Mouse (Mus musculus) adrenal gland, postnatal 4 days (tissue): ENCODE results near the gene Poc1b. TPM values are rescaled to one million over a fixed set of nuclear protein-coding genes. Genes with fewer than 3 reads are reported as not detected.
"Not testable (repeated sequence)": the region's sequence is repeated elsewhere in the genome, so short reads cannot be mapped to it uniquely, and the experiment has no call there.

Experiments
- DNase-seq, 2 experiments: peaks; one replicate each; pipeline ENCODE4 v3.0.0; 2021 to 2022; ENCODE audit warnings: low spot score in 2 of 2, mixed read lengths in 2 of 2
- total RNA-seq, 2 experiments: library from RNA; stranded (reverse); gene quantifications; 2 replicates each; pipeline ENCODE4 v1.2.3; 2021

Poc1b gene
- total RNA-seq, 2 experiments from 2014 or later, result 15.1 to 16.4 TPM

GRCm38 (mm10) chr10:99154635-99155034, 47.8 kb downstream of the Poc1b start:
- DNase-seq, result no peak

DNA sequence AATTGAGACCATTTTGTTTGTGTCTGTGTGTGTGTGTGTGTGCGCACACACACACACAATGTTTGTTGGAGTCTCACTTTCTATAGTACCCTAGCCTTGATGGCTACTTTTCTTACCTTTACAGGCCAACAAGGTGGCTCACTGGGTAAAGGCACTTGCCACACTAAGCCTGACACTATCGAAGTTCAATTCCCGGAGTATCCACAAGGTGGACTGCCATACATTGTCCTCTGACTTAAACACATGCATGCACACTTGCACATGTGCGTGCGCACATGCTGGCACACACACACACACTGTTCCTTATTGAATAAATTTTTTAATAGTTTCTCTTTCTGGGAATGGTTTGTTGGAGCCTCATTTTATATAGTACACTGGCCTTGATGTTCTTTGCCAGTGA, 50.0 kb downstream of the Poc1b start:
- no peak for DNase-seq

DNA sequence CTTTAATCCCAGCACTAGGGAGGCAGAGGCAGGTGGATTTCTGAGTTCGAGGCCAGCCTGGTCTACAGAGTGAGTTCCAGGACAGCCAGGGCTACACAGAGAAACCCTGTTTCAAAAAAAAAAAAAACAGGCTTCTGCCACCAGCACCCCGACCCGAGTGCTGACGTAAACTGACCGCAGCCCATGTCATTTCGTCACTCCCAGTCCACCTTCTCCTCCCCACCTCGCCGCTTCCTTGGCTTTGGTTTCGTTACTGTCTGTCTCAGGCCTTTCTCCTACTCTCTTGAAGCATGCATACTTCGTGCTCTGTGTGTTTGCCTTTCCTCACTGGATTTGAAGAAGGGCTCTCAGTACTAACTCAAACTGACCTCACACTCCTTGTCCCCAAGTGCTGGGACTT, 50.9 kb downstream of the Poc1b start:
- DNase-seq, result not testable (repeated sequence)

DNA sequence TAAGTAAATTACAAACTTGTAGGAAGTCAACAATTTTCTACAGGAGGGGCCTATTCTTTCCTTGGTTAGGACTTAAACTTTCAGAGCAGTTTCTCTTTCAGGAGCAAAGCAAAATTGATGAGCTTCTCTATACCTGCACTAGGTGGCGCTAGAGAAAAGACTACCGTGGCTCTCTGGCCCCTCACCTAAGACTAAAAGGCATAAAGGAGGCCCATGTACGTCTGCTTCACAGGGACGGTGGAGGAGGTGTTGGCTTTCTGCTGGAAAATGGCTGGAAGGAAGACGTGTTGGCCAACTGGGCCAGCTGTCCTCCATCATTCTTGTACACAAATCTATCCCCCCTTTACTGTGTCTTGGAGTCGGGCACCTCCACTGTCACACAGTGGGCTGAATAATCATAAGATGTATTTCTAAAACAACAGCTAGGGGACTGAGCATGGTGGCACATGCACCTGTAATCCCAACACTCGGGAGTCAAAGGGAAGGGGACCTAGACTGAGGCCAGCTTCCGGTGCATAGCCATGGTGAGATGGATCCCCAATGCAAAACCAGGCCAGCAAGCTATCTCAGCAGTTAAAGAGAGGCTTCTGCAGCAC, 55.2 kb downstream of the Poc1b start:
- no peak for DNase-seq

DNA sequence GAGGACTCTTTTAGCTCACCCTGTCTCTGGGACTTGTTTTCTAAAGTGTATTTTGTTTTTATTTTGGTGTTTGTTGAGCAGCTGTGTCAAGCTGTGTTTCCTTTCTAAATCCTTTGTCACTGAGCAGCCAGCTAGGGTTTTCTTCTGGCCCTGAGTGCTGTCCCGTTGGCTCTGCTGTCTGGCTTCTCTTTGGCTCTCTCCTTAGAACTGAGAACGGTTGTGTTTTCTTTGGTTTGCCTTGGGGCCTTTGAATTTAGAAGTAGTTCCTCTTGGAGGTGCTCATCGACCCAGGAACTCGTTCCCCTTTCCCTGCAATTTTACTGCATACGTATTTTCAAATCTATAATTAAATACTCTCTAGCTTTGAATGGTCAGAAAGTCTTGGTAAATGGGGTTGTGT, 56.2 kb downstream of the Poc1b start:
- DNase-seq, result no peak

DNA sequence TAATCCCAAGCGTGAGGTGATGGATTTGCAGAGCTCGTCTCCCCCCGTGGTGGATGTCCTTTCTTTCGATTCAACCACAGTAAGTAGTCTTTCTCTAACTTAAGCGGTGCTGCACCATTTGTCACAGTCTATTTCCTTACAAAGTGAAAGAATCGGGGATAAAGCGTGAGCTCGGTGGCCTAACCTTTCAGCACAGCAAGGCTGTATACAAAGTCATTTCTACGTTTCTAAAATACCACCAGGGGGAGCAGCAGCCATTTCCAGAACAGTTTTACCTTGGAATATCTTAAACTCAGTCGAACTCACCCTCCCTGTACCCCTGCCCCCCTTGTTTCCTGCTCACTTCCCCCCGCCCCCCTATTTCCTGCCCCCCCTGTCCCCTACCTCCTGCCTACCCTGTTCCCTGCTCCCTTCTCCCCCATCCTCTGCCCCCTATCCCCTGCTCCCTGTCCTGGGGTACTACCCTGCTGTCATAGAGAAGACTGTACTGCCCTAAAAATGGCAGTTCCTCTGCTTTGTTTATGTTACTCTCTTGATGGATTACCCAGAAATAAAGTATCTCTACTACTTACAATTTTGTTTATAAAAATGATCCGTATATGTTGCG, 58.1 kb downstream of the Poc1b start:
- DNase-seq, result no peak

DNA sequence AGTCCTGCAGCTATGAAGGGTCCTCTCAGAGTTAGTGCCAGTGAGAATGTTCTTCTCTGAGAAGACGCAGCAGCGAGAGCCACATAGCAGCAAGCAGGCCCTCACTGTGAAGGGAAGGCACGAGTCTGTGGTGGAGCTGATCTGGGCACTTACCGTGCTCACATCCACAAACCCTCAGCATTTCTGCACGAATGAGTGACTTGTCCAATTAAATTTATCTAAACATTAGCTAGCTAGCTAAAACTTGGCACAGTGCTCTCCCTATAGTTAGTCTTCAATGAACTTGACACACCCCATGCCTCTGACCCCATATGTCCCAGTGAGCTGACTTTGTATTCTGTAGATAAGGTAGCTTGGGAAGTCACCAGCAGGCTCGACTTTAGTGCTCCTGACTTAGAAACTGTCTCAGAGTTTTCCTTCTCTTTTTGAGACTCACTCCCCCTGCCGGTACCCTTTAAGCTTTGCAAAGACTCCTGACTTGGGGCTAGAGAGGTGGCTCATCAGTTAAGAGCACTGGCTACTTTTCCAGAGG, 59.0 kb downstream of the Poc1b start:
- DNase-seq, result no peak

DNA sequence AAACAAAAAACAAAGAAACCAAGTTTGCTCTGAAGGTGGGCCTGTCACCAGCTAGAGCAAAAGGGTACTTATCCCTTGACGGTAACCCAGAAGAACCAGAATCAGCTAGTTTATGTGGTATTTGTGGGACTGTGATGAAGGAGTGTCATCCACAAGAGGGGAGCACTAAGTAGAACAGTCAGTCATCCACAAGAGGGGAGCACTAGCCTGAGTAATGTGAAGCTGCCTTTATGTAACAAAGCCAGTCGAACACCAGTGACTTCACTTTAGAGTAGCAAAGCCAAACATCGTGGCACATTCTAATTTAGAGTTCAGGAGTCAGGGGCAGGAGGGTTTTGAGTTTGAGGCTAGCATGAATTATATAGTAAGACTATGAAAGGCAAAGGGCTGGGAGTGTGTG, 59.6 kb downstream of the Poc1b start:
- no peak for DNase-seq

DNA sequence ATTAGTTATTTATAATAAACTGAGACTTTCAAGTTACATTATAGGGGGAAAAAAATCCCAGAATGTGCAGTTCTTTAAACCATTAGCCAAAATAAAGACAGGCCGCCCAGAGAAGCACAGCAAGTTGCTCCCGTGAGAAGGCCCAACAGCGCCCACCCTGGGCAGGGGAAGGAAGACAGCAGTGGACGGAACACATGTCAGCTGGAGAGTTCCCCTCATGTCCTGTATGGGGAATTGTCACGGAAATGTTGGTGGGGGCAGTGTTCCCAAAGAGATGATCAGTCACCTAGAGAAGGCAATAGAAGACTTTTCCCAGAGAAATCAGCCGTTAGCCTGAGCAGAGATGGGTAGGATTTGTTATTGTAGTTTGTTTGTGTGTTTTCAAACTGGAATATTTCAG, 61.6 kb downstream of the Poc1b start:
- no peak for DNase-seq

DNA sequence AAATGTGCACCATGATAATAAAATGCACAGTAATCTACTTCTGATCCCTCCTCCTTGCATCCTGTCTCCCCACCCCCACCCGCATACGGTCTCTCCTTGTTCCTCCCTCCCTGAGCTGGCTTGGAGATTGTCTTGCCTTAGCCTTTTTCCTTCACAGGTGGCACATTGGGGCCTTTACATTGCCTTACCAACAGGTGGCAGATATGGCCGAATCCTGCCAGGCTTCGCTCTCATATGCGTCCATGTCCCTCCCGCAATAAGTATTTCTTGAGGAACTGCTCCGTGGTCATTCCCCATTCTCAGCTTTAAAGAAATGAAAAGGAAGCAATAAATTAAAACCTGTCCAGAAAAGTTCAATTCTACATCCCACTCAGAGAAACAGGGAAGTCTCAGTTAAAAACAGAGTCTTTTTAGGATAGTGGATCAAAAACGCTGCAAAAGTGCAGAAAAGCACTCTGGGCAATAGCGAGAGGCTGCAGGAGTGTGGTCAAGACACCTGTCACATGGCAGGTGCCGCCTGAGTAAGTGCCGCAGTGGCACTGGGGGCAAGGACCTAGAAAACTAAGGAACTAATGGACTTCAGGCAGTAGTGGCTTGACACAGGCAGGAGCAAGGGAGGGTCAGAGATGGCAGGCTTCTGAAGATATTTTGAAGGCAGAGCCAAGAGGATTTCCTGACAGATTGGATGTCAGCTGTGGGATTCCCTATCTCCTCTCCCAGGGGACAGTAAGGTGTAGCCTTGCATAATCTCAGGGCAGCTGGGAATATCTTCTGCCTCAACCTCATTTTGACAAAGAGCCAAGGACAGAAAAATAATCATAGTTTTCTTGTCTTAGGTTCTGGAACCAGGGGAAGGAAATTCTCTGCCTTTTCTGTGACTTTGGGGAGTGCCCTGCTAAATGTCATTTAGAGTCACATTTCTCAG, 62.3 kb downstream of the Poc1b start:
- no peak for DNase-seq

GRCm38 (mm10) chr10:99169765-99170129, 62.9 kb downstream of the Poc1b start:
- no peak for DNase-seq

DNA sequence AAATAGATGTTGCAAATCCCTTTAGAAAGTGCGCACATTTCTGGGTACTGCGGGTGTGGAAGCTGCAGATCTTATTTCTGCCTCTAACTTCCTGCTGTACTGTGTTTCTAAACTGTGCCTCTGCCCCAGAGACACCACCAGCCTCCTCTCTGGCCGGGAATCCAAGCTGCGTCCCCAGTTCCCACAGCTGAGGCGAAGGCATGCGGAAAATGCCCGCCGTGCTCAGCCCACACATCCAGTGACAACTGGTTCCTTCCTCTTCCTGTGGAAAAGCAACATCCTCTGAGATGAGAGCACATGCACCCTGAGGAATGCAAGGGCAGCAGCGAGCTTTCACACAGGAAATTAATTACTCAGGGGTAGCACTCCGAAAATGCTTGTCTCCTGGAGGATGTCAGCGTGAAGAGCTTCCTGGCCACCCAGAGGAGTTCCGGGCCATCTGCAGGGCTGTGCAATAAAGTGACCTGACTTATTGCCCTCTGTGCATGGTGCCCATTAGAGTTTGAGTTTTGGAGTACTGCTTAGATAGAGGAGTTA, 65.2 kb downstream of the Poc1b start:
- DNase-seq, result no peak

DNA sequence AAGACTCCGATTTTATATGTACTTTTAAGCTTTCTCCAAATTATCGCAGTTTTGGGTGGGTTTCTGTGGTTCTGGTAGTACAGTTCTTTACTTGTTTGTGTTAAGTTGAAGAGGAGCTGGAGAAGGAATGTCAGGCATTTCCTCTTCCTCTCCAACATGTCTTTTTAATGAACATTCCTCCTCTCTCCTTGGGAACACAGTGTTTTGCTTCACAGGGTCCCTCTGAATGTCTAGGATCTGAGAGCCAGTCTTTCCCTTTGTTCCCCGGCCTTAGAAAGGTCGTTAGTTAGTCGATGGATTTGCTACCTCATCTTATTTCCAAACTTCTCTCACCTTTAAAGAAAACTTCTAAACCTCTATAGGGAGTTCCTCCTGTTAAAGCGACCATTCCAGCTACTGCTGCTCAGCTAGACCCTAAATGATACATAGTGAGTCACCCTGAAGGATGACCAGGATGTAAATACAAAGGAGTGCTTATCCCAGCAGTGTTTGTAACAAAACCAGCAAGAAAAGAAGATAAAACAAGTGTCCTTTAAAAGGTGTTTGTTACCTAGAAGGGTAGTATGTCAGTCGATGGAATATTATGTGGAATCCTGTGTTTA, 66.2 kb downstream of the Poc1b start:
- DNase-seq, result no peak

DNA sequence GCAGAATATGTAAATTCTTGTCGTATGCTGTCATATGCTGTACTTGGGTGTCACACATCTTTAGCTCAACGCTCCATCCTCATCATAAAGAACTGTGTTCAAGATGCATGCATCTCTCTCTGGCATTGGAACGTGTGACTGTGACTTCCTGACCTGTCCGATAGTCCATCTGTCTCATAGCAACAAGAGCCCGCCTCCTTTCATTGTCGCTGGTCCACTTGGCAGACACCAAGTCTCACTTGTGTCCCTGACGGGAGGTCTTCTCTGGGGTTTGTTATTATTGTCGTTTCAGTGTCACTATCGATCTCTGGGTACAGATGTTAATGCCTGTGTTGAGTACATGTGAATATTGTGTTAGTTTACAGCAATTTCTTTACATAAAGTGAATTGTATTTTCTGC, 70.1 kb downstream of the Poc1b start:
- no peak for DNase-seq

GRCm38 (mm10) chr10:99178118-99178517, 71.3 kb downstream of the Poc1b start:
- DNase-seq, result no peak

- no peak for DNase-seq
Measured at GRCm38 (mm10) chr10:99179122-99179521, 72.3 kb downstream of the Poc1b start.

DNA sequence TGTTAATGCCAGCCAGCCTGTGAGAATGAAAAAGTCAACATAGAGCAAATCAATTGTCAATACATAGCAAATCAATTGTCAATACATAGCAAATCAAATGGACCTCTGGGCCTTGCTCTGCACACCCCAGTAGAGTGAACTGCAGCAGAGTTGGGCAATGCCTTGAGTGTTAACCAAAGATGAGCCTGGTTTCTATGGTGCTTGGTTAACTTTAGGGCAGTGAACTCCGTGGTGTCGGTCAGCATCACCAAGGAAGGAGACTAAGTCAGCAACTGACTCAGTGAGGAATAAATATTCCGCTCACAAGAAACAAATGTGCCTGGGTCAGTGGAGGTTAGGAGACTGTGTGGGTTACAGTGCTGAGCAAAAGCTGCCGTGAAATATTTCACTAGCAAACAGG, 72.7 kb downstream of the Poc1b start:
- no peak for DNase-seq

DNA sequence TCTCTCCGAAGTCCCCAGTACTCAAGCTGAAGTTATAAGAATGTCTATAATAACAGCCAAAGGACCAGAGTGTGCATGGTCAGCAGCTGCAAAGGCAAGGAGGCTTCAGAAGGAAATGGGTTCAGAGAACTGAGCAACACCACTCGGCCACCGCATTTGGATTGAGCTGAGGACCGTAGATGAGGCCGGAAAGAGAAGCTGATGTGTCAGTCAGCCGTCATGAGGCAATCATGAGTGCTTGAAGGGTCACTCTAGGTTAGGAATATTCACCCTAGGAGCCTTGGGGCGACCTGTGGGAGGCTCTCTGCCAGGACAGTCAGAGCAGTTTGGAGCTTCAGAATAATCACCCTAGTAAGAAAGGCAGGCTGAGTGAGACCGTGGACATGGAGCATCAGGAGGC, 74.7 kb downstream of the Poc1b start:
- no peak for DNase-seq

- no peak for DNase-seq
Measured at GRCm38 (mm10) chr10:99182107-99182506, 75.3 kb downstream of the Poc1b start.

DNA sequence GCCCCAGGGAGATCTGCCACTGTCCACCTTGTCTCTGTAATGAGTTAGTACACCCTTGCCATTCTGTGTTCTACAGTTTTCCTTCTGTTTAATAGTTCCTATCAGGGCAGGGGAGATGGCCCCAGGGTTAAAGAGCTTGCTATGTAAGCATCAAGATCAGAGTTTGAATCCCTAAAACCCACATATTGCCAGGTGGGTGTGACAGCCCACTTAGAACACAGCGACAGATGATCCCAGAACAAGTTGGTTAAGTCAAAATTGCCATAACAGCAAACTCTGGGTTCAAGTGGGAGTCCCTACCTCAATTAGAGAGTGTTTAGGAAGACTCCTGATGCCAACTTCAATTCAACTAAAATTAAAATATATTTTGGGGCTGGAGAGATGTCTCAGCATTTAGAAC, 81.3 kb downstream of the Poc1b start:
- no peak for DNase-seq
